Mouse (Mus musculus) layer of hippocampus, postnatal 25 days (tissue): ENCODE results near the gene Gm609. TPM values are rescaled to one million over a fixed set of nuclear protein-coding genes. Genes with fewer than 3 reads are reported as not detected.

ENCODE experiments used
- total RNA-seq, 2 experiments: library from RNA; stranded (reverse); gene quantifications; 2 replicates each; pipeline ENCODE4 v1.2.3; 2021

Gene Gm609
- total RNA-seq, 2 experiments from 2014 or later = 0.07 to 0.28 TPM

Other genes with a start within 250 kb of the Gm609 start
- gene Cd200, start 83.9 kb downstream of the Gm609 start, total RNA-seq = 10 to 100 TPM; 77.1 to 88.6 TPM
- not detected for gene Gm17783, start 39.1 kb upstream of the Gm609 start, total RNA-seq
- not detected for gene Slc9c1, start 42.3 kb upstream of the Gm609 start, total RNA-seq
- gene Gcsam, start 117.4 kb upstream of the Gm609 start, total RNA-seq = not detected
- under 1 TPM in 1 of 2 experiments, not detected in 1; 0.32 TPM for gene BC016579, start 161.1 kb upstream of the Gm609 start, total RNA-seq
- under 1 TPM; 0.64 to 0.89 TPM for gene Tmprss7, start 200.7 kb upstream of the Gm609 start, total RNA-seq
- 100 to 1,000 TPM; 259 to 275 TPM for gene Tagln3, start 231.6 kb upstream of the Gm609 start, total RNA-seq
- 10 to 100 TPM; 16.9 to 21.0 TPM for gene Abhd10, start 250.0 kb upstream of the Gm609 start, total RNA-seq